Mouse (Mus musculus) midbrain, embryonic 12.5 days (tissue): Measurements from ENCODE around the gene Fntb. TPM values are rescaled to one million over a fixed set of nuclear protein-coding genes. Genes with fewer than 3 reads are reported as not detected.
A peak's percentile ranks its signal among the peaks of the same experiment; 100 is the strongest.
"Not testable (repeated sequence)": the region's sequence is repeated elsewhere in the genome, so short reads cannot be mapped to it uniquely, and the experiment has no call there.

Experiments
- ATAC-seq: fragments of 200-750 bp; cut with Nextera tagmentation; 2 replicates; pipeline ENCODE4 v1.8.0; 2017; ENCODE audit warnings: low read depth, moderate TSS enrichment, moderate library complexity; ENCODE audit not compliant: low FRiP score
- H3K27ac ChIP-seq: fragments of 300-500 bp; sonication (generic); replicated peaks from 2 replicates; pipeline ENCODE4 v1.5.1; 2016; ENCODE audit warnings: mild to moderate bottlenecking
- H3K27me3 ChIP-seq: fragments of 300-500 bp; sonication (generic); 2 replicates; pipeline ENCODE4 v1.6.1; 2016; ENCODE audit warnings: mild to moderate bottlenecking
- H3K36me3 ChIP-seq: fragments of 300-500 bp; sonication (generic); 2 replicates; pipeline ENCODE4 v1.6.1; 2016
- H3K4me1 ChIP-seq: fragments of 300-500 bp; sonication (generic); 2 replicates; pipeline ENCODE4 v1.6.1; 2016
- H3K4me2 ChIP-seq: fragments of 300-500 bp; sonication (generic); replicated peaks from 2 replicates; pipeline ENCODE4 v1.6.1; 2016; ENCODE audit warnings: mild to moderate bottlenecking, moderate library complexity
- H3K4me3 ChIP-seq: fragments of 300-500 bp; sonication (generic); 2 replicates; pipeline ENCODE4 v1.5.1; 2016; ENCODE audit warnings: mild to moderate bottlenecking
- H3K9ac ChIP-seq: fragments of 300-500 bp; sonication (generic); replicated peaks from 2 replicates; pipeline ENCODE4 v1.6.1; 2016; ENCODE audit warnings: mild to moderate bottlenecking, moderate library complexity
- H3K9me3 ChIP-seq: fragments of 300-500 bp; sonication (generic); 2 replicates; pipeline ENCODE4 v1.6.1; 2016; ENCODE audit warnings: mild to moderate bottlenecking
- WGBS: fragments of 180-500 bp; shearing (Covaris S2); methylation state at CpG from one replicate; pipeline ENCODE4 v1.1.7; 2016; 5-methylcytosine and 5-hydroxymethylcytosine counted together
- polyA plus RNA-seq: library from polyadenylated mRNA; unstranded; fragments of >200 nt; fragmentation: Nextera tagmentation; extraction: Ambion mirVana; gene quantifications from 2 replicates; pipeline ENCODE4 v1.2.1, GENCODE M21; 2016

Fntb gene
- polyA plus RNA-seq, 1 experiment from 2014 or later = 36.9 TPM

DNA sequence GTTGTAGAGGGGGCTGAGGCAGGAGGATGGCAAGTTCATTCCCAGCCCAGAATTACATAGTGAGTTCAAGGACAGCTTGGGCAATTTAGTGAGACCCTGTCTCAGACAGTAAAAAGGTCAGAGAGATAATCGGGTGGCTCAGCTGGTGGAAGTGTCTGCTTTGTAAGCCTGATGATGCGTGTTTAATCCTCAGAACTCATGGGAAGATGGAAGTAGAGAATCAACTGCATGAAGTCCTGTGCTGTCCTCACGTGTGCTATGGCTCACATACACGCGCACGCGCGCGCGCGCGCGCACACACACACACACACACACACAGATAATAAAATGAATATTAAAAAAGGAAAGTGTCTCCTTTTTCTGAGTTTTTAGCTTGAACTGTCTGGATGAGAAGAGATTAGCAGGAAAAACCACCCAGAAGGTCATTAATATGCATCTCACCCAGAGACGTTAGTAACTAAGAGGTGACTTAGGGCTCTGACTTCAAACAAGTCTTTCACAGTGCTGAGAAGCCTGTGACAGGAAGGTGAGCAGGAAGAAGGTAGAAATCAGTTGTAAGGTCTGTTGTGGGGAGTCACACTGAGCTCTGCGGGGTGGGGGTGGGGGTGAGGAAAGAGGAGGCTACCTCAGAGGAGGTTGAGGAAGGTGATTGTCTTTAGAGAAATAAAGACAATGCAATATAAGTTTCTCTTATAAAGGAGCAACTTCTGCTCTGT, 79.1 kb downstream of the Fntb start:
- no peaks in the 10 kb centered on the region for H3K36me3 ChIP-seq
- H3K9ac ChIP-seq = no peak overlapping the region
- 89% methylated on average over 15 of the region's 15 CpGs for WGBS
- no peak for ATAC-seq
- no peaks in the 10 kb centered on the region for H3K27me3 ChIP-seq
- no peaks in the 10 kb centered on the region for H3K9me3 ChIP-seq
- no peak overlapping the region for H3K4me2 ChIP-seq
- no peak overlapping the region for H3K27ac ChIP-seq
- no peaks in the 10 kb centered on the region for H3K4me1 ChIP-seq
- no peak overlapping the region for H3K4me3 ChIP-seq

DNA sequence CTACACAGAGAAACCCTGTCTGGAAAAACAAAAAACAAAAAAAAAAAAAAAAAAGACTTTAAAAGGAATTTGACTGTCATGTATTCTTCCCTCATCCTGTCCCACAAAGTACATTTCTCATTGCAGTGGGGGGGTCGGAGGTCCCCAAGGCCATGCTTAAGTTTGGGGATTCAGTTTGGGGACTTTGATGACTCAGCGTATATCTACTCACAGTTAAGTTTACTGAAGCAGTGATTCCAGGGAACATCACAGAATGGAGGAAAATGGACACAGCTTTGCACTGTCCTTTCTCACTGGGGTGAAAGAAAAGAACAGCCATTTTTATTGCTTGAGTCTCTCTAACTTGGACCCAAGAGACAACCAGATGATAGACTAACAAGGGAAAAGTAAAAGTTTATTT, 87.0 kb downstream of the Fntb start:
- peaks cover 11% of the 10 kb centered on the region; the same call in 1 of the 2 replicates for H3K4me1 ChIP-seq
- WGBS = 97% methylated on average over 2 of the region's 2 CpGs
- no peaks in the 10 kb centered on the region for H3K9me3 ChIP-seq
- H3K27ac ChIP-seq = no peak overlapping the region
- no peak overlapping the region for H3K4me3 ChIP-seq
- no peak overlapping the region for H3K9ac ChIP-seq
- no peak for ATAC-seq
- H3K4me2 ChIP-seq = no peak overlapping the region
- no peaks in the 10 kb centered on the region for H3K27me3 ChIP-seq
- H3K36me3 ChIP-seq = no peaks in the 10 kb centered on the region

DNA sequence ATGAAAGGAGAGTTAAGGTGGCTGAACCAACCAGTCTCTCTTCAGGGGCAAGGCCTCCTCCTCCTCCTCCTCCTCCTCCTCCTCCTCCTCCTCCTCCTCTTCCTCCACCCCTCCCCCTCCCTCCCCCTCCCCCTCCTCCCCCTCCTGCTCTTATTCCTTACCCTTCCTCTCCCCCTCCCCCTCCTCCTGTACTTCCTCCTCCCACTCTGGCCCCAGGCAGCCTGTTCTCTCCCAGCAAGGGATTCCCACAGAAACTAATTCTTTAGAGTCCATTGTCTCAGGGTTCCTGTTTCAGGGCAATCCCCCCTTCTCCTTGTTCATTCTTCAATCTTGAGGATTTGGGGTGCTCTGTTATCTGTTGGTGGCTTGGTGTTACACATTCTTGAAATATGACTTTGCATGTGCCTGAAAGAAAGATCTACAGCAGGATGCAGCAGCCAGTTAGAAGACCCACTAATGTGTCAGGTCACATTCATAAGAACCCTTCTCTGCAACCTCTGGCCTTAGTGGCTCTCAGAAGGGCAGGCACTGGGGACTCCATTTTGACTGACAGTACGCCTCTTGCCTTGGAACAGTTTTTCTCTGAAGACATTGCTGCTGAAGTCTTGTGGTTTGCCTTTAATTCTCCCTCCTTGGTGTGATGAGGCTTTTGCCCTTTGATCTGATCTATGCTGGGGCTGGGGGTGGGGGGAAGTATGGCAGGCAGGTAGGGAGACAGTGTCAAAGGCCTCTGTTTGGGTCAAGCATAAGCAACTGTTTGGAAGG, 88.2 kb downstream of the Fntb start:
- whole genome bisulfite sequencing = 86% methylated on average over 1 of the region's 1 CpGs
- Histone ChIP-seq H3K27me3 (no peaks in the 10 kb centered on the region), H3K4me3 (no peak overlapping the region), H3K9ac (no peak overlapping the region), H3K4me2 (no peak overlapping the region), H3K4me1 (peaks cover 11% of the 10 kb centered on the region; the same call in 1 of the 2 replicates), H3K36me3 (no peaks in the 10 kb centered on the region), H3K27ac (0 out of 2 replicates have a peak overlapping the region, but pooled peaks have one; percentile 25), H3K9me3 (no peaks in the 10 kb centered on the region)
- ATAC-seq = no peak

DNA sequence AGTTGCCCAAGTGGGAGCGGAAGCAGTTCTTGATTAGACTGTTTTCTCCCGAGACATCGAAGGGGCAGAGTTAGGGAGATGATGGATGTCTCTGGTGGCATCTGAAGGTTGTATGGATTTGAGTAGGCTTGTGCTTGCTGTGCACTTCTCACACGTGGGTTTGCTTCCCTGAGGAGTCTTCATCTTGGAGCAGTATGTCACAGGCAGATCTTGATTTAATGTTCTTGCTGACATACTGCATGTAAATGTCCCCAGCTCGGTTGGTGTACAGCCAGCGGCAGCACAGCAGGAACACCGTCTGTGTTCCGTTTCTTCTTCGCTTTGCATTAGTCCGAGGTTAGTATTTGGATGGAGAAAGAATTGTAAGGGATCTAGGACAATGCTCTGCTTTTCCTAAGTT, 91.7 kb downstream of the Fntb start:
- H3K27me3 ChIP-seq = no peaks in the 10 kb centered on the region

DNA sequence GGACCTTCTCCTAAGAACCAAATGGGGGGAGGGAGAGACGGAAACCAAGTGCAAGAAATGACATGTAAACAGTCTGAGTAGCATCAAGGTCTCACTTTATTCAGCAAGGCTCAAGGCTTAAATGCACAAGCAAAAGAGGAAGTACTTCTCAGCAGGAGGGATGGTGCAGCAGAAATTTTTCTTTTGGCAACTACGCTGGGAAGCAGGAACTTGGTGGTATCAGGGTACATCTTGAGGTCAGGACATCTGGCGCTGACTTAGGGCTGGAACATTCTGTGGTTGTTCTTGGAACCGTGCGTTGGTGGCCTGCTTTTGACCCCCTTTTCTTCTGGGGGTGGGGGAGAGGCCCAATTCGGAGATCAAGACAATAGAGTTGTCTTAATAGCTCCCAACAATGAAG, 93.4 kb downstream of the Fntb start:
- ATAC-seq, H3K27ac ChIP-seq, H3K9me3 ChIP-seq, H3K9ac ChIP-seq, H3K4me2 ChIP-seq, H3K4me1 ChIP-seq, H3K27me3 ChIP-seq, H3K4me3 ChIP-seq: not testable (repeated sequence)
- 89% methylated on average over 6 of the region's 6 CpGs for WGBS
- H3K36me3 ChIP-seq = 0 out of 2 replicates have a peak, but pooled peaks cover 11% of the 10 kb centered on the region

More for the DNA sequence above, 91.7 kb downstream of the Fntb start:
- no peak overlapping the region for H3K9ac ChIP-seq
- no peaks in the 10 kb centered on the region for H3K9me3 ChIP-seq
- no peaks in the 10 kb centered on the region for H3K36me3 ChIP-seq
- H3K27ac ChIP-seq = no peak overlapping the region
- no peak for ATAC-seq
- WGBS = 91% methylated on average over 10 of the region's 10 CpGs
- H3K4me2 ChIP-seq = no peak overlapping the region
- no peak overlapping the region for H3K4me3 ChIP-seq
- peaks cover 7% of the 10 kb centered on the region; the same call in 1 of the 2 replicates for H3K4me1 ChIP-seq

DNA sequence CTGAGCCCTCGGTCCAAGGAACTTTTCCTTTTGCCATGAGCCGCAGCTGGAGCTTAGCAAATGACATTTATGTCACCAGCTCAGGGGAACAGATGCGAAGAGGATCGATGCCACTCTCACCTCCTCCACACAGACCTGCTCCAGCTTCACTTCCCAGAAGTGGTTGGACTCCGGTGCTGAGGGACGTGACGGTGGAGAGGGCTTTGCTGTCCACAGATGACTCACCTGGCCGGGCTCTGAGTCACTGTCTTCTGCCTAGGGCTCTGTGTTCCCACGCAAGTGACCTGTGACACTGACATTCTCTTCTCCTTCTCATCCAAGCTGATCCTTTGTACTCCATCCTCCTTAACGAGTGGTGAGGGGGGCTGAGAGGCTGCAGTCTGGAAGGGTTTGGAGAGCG, 98.3 kb downstream of the Fntb start:
- Histone ChIP-seq H3K36me3 (0 out of 2 replicates have a peak, but pooled peaks cover 11% of the 10 kb centered on the region), H3K4me1 (no peaks in the 10 kb centered on the region), H3K9ac (no peak overlapping the region), H3K9me3 (no peaks in the 10 kb centered on the region), H3K27ac (no peak overlapping the region), H3K27me3 (no peaks in the 10 kb centered on the region), H3K4me2 (no peak overlapping the region), H3K4me3 (no peak overlapping the region)
- 78% methylated on average over 11 of the region's 11 CpGs for WGBS
- ATAC-seq = no peak

DNA sequence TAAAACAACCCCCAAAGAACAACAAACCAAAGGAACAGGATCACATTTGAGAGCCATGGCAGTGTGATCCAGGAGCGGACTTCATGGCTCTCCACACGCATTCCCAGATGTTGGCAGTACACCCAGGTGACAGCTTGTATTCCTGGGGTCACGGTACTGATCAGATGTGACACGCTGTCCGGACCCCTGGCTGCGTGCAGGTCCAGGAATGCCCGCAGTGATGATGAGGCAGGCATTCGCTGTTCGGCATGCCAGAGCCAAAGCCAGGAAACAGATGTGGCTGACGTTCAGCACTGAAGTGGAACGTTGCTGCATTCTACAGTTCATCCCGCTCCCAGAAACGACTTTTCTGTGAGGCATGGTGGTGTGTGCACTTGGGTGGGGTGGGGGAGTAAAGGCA, 99.9 kb downstream of the Fntb start:
- 78% methylated on average over 13 of the region's 13 CpGs for WGBS
- H3K27me3 ChIP-seq = no peaks in the 10 kb centered on the region
- no peak overlapping the region for H3K4me3 ChIP-seq
- no peak for ATAC-seq
- H3K36me3 ChIP-seq = 0 out of 2 replicates have a peak, but pooled peaks cover 11% of the 10 kb centered on the region
- H3K9ac ChIP-seq = no peak overlapping the region
- H3K9me3 ChIP-seq = no peaks in the 10 kb centered on the region
- H3K4me2 ChIP-seq = no peak overlapping the region
- no peaks in the 10 kb centered on the region for H3K4me1 ChIP-seq
- no peak overlapping the region for H3K27ac ChIP-seq

DNA sequence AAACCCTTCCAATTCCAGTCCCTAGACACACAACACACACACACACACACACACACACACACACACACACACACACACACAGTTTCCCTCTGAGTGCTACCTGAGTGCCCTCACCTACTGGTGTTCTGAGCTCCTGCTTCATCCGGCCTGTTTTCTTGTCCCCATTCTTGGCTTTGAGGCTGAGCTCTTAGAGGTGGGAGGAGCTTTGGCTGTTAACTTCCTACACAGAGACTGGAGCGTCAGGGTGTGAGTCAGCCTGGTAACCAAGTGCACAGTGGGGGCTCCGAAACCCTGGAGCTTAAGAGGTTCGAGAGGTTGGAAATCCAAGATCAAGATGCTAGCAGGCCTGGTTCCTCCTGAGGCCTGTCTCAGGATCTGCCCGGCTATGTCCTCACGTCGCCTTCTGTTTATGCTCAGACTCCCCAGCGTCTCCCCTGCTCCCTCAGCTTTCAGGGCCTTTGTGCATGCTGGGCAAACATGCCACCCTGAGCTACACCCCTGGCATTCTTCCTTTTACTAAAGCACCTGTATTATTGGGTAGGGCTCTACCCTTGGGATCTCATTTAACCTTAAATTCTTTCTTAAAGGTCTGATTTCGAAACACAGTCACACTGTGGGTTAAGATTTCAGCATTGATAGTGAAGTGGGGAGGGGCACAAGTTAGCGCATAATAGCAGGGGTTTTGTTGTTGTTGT, 102.3 kb downstream of the Fntb start:
- no peak for ATAC-seq
- H3K27me3 ChIP-seq = no peaks in the 10 kb centered on the region
- H3K4me1 ChIP-seq = no peaks in the 10 kb centered on the region

DNA sequence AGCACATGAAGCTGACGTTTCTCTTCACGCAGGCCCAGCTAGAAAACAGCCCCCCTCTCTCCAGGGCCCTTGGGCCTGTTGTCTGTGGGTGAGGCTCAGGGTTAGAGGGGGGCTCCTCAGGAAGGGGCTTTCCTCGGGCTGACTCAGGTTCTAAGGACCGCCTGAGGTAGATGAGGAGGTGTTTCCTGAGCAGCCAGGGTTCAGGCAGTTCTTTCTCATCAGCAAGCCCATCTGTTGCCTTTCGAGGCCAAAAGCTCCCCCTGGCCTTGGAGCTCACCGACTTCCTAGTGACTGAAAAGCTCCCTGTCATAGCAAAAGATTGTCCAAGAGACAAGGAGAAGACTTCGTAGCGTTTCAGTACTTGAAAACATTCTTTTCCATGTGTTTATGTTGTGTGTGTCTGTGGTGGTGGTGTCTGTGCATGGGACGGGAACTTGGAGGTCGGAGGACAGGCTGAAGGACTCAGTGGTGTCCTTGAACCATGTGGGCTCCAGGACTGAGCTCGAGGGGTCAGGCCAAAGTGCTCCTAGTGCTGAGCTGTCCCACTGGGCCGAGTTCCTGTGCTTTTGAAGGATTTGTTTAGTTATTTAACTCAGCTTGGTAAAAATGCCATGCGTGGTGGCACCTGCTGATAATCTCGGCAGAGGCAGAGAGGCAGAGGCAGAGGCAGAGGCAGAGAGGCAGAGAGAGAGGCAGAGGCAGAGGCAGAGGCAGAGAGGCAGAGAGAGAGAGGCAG, 103.2 kb downstream of the Fntb start:
- H3K9ac ChIP-seq = no peak overlapping the region
- no peak overlapping the region for H3K27ac ChIP-seq
- WGBS = 74% methylated on average over 14 of the region's 14 CpGs
- H3K4me1 ChIP-seq = no peaks in the 10 kb centered on the region
- no peak overlapping the region for H3K4me3 ChIP-seq
- no peak for ATAC-seq
- no peaks in the 10 kb centered on the region for H3K9me3 ChIP-seq
- H3K4me2 ChIP-seq = no peak overlapping the region
- H3K36me3 ChIP-seq = no peaks in the 10 kb centered on the region
- no peaks in the 10 kb centered on the region for H3K27me3 ChIP-seq

More for the DNA sequence above, 102.3 kb downstream of the Fntb start:
- Histone ChIP-seq H3K27ac (no peak overlapping the region), H3K9ac (no peak overlapping the region), H3K4me3 (no peak overlapping the region), H3K9me3 (no peaks in the 10 kb centered on the region), H3K36me3 (0 out of 2 replicates have a peak, but pooled peaks cover 9% of the 10 kb centered on the region), H3K4me2 (no peak overlapping the region)
- WGBS = 62% methylated on average over 10 of the region's 10 CpGs

DNA sequence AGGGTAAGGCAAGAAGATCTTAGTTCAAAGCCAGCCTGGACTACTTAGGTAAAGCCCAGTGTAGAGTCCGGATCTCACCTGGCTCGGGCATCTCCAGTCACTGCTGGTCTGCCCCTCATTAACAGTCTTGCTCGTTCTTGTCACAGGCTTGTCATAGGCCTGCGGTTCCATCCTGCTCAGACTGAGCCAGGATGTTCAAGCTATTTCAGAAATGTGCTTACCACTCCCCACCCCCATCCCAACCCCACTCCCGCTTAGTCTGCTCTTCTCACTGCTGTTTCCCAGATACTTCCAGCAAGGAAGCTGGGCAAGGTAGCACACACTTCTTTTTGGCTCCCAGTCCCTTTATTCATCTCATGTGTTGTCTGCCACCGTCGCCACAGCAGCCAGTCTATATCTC, 104.2 kb downstream of the Fntb start:
- 89% methylated on average over 7 of the region's 7 CpGs for WGBS

DNA sequence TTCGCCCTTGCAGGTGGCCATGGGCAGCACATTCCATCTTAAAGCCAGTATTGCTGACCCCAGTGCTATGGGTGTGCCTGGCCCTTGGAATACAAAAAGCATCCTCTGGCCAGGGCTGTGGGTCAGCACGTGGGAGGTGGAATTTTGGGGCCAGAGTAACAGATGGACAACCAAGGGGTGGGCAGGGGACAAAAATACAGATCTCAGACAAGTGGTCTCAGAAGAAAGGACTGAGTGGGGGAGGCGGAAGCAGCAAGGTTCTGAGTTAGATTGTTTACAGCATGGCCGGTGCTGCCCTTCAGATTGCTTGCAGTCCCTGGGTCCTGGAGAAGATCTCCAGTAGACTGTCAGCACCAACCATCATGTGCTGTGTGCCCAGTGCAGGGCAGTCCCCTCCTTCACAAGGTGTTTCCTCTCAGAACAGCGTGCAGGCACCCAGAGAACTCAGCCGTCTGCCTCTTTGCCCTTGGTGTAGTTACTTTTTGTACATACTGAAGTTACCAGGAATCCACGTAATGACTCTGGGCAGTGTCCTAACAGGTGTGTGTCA, 107.5 kb downstream of the Fntb start:
- Histone ChIP-seq H3K4me3 (no peak overlapping the region), H3K27ac (no peak overlapping the region), H3K27me3 (no peaks in the 10 kb centered on the region), H3K9me3 (no peaks in the 10 kb centered on the region), H3K4me2 (no peak overlapping the region), H3K4me1 (no peaks in the 10 kb centered on the region), H3K9ac (no peak overlapping the region), H3K36me3 (peaks cover 19% of the 10 kb centered on the region)
- 89% methylated on average over 7 of the region's 7 CpGs for WGBS
- ATAC-seq = no peak

More for the DNA sequence above, 104.2 kb downstream of the Fntb start:
- H3K36me3 ChIP-seq = peaks cover 7% of the 10 kb centered on the region; the same call in 1 of the 2 replicates
- ATAC-seq = no peak
- H3K27me3 ChIP-seq = no peaks in the 10 kb centered on the region
- no peak overlapping the region for H3K4me3 ChIP-seq
- no peak overlapping the region for H3K27ac ChIP-seq
- H3K4me2 ChIP-seq = no peak overlapping the region
- no peaks in the 10 kb centered on the region for H3K9me3 ChIP-seq
- no peak overlapping the region for H3K9ac ChIP-seq
- H3K4me1 ChIP-seq = no peaks in the 10 kb centered on the region
